Mouse (Mus musculus) erythroblast, adult 5-6 weeks (primary cell): ENCODE results near the gene Rpgrip1l. TPM values are rescaled to one million over a fixed set of nuclear protein-coding genes. Genes with fewer than 3 reads are reported as not detected.

Experiments used
- ATAC-seq: replicated peaks from 2 replicates; pipeline ENCODE4 v1.8.0; 2016; ENCODE audit warnings: moderate number of reproducible peaks, mild to moderate bottlenecking, moderate TSS enrichment, inconsistent platforms; ENCODE audit not compliant: poor library complexity, low FRiP score, severe bottlenecking
- total RNA-seq, 2 experiments: library from RNA; stranded (forward) in 1 of 2; stranded (reverse) in 1 of 2; fragments of 150-400 nt in 1 of 2; fragments of 200-764, 138-1000 nt in 1 of 2; gene quantifications; 2 replicates each; pipeline versions ENCODE4 v1.2.3 to v1.2.4; 2015 to 2017; ENCODE audit warnings: low replicate concordance in 2 of 2

Rpgrip1l gene
- 2.9 and 3.3 TPM in 2 replicates for total RNA-seq (2015; ENCODE audit: low replicate concordance)
- total RNA-seq (2017; ENCODE audit: low replicate concordance), result 6.6 and 14.6 TPM in 2 replicates

DNA sequence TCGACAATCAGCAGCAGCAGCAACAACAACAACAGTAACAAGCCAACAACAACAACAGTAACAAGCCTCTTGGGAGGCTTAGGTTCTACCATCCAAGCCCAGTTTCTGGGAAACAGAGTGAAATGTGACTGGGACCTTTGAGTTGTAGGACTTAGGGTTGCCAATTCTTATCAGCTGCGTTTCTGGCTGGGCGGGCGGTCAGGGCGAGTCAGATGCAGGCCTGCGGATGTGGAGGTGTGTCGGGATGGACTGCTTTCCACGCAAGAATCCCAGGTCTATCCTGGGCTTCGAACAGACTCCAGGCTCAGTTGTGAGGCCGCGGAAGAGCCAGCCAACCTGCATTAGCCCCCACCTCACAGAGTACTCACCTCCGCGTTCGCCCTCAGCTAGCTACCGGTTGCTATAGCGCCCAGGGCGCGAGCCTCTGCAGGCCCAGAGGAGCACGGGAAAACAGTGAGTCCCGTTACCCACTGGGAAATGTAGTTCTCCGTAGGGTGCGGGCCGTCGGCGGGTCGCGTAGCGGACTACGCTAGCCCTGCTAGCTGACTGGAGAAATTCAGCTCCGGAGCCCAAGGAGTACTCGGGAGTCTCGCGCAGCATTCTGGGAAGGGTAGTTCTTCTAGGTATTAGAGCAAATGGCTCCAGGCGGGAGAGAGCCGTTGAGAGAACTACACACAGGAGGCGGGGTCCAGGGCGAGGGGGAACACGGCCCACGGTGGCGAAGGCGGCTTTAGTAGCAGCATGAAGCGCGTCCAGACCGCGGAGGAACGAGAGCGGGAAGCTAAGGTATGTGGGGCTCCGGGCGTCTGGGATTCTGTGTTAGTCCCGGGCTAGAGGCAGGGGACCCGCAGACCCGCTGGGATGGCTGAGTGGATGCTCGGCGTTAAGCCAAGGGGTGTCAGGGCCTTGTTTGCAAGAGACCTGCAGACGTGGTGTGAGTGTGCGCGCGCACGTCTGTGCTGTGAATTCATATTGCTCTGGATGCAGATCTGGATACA lies at the start of gene Rpgrip1l, which contains the start of gene Fto:
TSS of gene Rpgrip1l (minus strand) at position 428 of the 998 bp plus-strand sequence.
TSS of gene Fto (plus strand) at position 691 of the 998 bp plus-strand sequence.
- peak; percentile 96 for ATAC-seq

DNA sequence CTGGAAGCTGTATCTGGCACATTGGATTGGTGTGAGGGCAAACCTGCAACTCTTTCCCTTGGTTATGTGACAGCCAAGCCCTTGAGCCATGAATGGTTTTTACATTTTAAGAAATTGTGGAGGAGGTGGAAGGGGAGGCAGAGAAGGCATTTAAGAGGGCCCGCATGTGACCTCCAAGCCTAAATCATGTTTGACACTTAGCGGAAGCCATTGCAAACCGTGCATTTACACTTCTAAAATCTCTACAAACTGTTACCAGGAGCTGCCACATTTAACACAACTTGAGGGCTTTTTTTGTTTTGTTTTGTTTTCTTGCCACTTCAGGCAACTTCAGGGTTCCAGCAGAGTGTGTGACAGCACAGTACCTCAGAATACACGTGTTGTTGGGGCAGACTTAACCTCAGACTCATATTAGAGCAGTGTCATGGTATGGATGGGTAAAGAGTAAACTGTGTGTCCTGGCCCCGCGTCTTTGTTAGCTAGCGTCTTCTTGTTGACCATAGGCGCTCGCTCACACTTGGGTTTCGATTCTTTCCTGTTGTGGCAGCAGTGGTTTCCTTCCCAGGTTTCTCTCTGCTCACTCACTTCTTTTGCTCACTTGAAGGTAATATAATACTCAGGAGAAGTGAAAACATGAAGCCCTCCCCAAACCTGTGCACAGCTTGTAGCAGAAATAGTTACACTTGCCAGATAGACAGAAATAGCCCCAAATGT lies 47.7 kb upstream of the Rpgrip1l start:
- no peak for ATAC-seq

DNA sequence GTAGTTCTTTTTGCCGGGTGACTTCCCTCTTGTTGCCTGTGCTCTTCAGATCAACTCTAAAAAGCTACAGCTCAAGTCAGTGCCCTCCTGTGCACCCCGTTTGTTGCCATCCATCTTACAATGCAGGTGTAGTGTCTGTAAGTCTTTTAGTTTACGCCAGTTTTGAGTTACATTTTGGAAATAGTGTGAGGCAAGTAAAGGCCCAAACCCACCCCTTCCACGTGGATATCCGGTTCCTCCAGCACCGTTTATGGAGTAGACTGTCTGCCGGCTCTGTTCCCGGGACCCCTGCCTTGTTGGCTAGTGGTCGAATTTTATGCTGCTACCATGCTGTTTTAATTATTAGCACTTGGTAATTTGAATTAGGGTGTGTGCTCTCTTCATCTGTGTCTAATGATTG lies 46.4 kb upstream of the Rpgrip1l start:
- no peak for ATAC-seq

DNA sequence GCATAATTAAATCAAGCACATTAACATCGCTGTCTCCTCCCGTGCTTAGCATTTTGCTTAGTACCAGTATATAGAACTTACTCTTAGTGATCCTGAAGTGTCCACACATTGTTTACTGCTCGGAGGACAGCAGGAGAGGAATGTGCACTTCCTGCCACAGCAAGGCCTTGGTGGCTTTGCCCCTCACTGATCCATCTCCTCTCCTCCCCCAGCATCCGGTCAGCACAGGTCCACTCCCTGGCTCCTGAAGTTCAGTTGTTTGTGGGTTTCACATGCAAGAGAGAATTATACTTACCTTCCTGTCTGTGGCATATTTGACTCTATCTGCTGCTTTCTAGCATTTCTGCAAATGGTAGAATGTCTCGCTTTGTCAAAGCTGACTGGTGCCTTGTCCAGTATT lies 45.0 kb upstream of the Rpgrip1l start:
- ATAC-seq, result no peak

DNA sequence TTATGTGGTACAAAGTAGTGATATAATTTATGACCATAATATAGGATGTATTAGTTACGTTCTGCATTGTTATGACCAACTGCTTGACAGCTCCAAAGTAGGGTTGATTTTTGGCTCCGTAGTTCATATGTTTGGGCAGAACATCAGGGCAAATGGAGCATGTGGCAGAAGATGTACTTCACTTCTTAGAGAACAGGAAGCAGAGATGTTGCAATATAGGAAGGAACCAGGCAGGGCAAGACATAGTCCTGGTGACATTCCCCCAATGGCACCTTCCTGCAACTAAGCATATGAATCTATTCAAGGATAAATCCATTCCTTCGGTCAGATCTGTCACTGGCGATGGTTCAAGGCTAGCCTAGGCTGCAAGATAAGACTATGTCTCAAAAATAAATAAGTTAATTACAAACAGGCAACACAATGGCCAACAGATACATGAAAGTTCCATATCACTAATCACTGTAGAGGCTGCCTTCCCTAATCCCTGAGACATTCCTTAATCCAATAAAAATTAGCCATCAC lies 44.5 kb upstream of the Rpgrip1l start:
- ATAC-seq, result no peak

DNA sequence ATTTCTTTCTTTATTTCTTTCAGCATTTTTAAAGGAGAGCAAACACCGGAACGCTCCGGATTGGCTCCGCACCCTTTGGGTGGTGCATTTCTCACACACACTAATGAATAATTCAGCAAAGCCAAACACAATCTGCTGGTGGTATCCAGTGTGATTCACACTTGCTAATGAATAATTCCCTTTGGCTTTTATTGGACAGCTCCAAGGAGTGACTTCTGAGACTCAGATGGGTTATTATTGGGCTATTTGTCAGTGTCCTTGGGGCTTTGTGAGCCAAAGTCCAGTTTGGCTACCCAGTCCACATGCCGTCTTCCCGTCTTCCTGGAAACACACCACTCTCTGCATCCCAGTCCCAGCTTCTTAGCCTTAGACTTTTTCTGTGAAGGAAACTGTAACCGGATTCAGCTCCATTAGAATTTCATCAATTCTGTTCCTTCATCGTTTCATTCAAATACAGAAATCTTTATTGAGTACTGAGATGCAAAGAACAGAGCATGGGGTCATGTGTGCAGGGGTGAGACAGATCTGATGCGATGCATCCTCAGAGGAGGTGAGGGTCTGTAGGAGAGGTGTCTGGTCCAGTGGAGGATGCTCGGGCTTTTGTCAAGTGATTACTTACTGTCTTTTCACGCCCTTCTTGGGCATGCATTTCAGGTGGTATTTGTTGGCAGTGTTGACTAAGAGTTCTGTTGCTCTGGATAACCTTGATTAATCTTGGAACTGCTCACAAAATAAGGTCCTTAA lies 43.1 kb upstream of the Rpgrip1l start:
- ATAC-seq, result no peak

DNA sequence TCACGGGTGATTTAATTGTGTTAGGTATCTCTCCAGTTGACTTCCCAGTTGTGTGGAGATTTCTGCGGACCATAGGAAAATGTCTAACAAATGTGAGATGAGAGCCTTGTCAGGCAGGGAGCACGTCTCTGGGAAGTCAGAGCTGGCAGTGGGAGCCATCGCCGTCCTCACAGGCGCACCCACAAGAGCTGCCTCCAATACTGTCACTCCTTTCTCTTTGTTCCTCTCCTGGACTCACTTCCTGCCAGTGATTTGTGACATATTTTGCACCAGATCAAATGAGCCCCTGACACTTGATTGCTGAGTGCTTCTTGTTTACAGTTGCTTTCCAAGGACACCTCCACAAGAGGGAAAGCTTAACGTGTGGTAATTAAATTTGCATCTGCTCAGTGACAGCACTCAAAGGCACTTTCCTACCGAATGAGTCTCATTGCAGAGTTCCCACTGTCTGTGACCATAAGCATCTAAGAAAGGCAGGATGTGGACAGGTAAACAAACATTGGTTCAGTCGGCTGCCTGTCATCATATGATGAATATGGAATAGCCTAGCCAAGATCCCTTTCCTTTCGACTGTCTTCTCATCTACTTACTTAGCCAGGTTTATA lies 42.3 kb upstream of the Rpgrip1l start:
- no peak for ATAC-seq

DNA sequence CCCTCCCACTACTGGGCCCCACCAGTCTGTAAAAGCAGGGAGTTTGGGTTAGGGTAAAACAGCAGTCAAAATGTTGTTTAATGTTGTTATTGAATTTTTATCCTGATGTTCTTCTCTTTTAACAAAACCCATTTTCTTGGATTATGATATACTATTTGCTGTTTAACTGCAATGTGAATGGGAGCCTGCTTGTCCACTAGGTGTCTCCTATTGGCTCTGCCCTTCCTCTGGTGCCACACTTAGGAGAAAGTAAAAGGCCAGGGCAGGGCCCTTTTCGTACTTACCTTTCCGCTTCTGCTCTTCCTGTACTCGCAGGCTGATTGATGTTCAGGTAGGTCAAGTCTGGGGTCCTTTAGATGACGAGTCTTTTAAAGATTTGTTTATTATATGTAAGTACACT lies 40.8 kb upstream of the Rpgrip1l start:
- ATAC-seq, result no peak

DNA sequence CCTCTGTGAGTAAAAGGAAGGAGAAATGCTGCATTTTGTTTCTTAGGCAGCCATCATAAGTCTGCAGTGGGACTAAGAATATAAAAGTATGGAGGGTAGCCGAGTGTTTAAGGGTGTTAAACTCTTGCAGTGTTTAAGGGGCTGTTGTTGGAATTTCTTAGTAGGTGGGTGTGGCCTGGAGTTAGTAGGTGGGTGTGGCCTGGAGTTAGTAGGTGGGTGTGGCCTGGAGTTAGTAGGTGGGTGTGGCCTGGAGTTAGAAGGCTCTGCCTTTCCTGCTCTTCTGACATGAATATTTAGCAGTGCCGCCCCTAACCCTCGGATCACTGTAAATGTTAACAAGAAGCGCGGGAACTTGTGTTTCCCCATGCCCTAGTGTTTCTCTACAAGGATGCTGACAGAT lies 40.0 kb upstream of the Rpgrip1l start:
- ATAC-seq, result peak; percentile 90

DNA sequence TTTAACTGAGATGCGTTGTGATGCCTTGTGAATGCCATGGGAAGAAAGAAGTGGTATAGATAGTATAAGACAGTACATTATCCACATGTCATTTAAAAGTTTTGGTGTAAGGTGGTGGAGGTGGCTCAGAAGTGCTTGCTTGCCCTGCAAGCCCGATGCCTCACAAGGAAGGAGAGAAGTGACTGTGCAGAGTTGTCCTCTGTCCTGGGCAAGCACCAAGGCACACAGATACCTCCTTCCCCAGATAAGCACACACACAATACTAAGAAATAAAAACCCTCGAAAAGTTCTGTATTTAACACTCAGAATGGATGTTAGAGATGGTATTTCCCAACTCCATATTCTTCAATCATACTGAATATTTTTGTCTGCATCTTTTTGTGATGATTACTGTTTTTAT lies 39.5 kb upstream of the Rpgrip1l start:
- no peak for ATAC-seq

DNA sequence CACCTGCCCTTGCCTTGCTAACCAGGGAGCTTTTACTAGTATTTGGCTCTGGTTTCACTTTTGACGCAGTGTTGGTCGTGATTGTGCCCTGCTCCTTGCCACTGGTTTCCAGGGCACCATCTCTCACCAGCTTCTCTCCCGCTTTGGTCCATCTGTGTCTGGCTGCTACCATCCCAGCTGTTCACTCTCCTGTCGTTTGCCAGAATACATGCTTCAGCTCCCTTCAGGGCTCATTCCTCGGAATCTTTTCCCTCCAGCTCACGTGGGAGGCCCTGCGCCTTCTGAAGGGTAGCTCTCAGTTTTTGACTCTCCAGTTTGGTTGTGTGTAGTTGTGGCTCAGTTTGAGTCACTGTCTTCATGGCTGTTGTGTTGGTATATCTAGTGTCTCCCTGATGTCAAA lies 37.6 kb upstream of the Rpgrip1l start:
- ATAC-seq, result no peak

DNA sequence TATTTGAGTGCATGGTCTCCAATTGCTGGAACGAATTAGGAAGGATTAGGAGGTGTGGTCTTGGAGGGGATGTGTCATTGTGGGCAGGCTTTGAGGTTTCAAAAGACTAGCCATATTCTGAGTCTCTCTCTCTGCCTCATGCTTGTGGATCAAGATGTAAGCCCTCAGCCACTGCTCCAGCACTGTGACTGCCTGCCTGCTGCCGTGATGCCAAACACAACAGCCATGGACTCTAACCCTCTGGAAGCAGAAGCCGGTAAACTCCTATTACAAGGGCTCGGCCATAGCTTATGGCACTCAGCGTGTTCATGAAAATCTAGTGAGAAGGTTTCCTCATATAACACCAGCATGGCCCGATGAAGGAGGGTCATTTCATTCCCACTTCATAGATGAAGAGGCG lies 36.8 kb upstream of the Rpgrip1l start:
- ATAC-seq, result no peak

DNA sequence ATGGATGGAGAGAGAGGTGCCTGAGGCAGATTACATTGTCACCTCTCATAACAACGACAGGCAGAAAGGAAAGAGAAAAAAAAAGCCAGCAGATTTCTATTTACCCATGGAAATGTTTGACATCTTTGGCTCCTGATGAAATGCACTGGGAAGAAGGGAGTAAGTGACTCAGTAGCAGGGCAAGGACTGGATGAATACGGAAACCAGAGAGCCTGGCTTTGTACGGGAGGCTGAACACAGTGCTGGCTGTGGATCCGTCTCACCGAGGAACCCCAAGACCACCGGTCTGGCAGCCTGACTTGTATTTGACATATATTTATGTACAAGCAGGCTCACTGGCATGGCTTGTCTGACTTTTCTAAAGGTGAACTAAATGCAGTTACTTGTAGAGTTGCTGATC lies 34.5 kb upstream of the Rpgrip1l start:
- no peak for ATAC-seq

DNA sequence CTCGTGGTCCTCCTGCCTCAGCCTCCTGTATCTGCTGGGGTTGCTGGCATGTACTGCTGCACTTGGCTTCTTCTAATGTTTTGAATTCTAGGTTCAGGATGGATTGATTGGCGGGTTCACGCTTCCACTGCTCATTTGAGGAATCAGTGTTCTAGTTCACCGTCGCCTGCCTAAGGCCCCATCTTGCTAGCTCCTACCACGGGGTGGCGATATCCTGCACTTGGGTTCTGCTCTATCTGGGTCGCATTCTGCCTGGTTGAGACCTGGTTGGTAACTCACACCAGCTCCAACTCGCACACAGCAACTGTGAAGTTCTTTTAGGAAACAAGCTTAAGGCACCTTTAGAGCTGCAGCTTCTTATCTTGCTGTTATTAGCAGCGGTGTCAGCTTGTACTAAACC lies 34.1 kb upstream of the Rpgrip1l start:
- ATAC-seq, result no peak

DNA sequence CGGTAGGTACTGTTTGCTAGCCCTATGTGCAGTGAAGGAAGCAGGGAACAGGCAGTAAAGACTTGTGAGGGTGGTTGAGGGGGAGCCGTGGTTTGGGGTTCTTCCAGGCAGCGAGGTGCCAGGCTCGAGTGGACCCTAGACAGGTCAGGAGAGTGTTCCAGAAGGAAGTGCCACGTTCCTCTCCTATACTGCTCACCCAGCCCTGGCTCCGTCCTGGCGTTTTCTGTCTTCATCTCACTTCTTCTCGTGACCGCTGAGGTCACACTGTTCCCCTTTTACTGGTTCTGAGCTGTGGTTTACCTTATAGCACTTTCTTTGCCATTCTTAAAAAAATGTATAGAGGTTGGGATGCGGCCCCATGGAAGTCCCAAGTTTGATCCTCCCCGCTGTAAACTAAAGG lies 31.6 kb upstream of the Rpgrip1l start:
- no peak for ATAC-seq

DNA sequence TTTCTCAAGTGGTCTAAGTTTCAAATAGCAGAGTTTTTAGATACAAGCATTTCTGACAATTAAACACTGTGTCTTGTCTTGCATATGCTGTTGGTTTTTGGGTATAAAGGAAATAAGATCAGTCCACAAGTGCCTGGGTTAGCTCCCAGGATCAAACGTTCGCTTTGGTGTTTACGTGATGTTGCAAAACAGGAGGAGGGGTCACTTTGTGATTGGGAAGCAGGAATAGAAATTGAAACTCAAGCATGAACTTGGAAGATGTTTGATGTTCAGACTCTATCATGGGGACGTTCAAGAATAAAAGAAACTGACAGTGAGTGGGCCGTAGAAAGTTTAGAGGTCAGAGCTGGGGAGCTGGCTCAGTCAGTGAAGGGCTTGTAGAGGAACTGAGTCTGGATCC lies 29.7 kb upstream of the Rpgrip1l start:
- no peak for ATAC-seq

DNA sequence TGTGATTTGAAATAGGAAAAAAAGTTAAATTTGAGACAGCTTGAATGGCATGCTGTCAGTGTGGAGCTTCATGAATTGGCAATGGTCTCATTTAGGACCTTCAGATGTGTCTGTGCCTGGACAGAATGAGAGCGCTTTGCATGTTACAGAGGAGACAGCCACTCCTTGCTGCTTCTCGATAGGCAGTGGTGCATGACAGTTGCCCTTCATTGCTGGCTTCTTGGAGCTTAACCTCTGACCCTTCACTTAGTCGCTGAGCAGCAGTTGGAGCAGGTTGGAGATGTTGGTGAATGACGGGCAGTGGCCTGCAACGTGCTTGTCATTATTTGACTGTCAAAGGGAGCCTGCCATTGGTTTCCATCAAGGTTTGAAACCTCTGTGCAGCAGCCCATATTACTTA lies 29.1 kb upstream of the Rpgrip1l start:
- no peak for ATAC-seq

DNA sequence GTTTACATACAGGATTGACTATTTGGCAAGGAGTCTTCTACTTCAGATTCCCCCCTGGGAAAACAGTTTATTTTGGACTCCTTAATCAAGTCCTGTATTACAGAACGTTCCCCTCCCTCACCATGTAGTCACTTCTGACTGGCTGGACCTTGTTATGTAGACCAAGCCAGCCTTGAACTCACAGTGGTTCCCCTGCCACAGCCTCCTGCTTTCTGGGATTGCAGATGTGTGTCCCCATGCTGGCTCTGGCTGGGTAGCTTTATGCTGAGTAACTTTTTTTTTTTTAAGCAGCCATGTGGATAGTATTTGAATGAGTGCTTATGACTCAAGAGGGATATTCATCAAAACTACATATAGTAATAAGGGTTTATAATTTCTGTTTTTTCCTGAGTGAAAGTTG lies 27.7 kb upstream of the Rpgrip1l start:
- no peak for ATAC-seq

DNA sequence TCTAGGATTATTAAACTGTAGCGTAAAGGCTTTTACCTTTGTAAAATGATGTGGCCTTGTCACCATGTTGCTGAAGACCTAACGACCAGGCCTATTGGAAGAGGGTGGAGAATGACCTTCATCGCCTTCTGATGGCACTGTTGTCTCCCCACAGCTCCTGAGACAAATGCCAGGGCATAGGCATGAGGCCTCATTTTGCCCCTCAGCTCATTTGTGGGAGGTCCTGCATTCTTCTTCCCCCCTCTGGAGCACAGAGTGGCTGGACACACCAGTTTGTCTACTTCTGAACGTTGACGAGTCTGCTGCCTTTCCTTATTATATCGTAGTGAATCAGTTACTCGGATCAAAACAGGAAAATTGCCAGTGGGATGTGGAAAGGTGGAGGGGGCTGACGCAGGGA lies 26.6 kb upstream of the Rpgrip1l start:
- no peak for ATAC-seq
